26 mouse cellular contexts compared by ENCODE assay signal in the genomic region with DNA sequence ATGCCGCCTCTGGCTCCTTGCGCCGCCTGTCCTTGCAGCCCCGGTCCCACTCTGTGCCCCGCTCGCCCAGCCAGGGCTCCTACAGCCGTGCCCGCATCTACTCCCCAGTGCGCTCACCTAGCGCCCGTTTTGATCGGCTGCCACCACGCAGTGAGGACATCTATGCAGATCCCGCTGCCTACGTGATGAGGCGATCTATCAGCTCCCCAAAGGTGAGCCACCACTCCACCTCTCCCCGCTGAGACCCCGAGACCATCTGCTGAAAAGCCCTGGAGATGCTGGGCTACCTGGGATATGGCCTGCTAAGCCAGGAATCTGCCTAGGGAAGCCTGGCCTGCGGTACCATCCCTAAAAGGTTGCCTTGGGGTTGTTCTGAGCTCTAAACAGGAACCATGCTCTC. TPM values are rescaled to one million over a fixed set of nuclear protein-coding genes. Genes with fewer than 3 reads are reported as not detected.
A peak's percentile ranks its signal among the peaks of the same experiment; 100 is the strongest.
DNase-seq lines count a peak whose midpoint lies in the region; TF ChIP-seq lines count a peak whose summit lies in the region.
"Had no signal": no experiment of that assay in that cellular context is flagged by ENCODE, and none has a peak within 500 bp of the region (broad histone marks: within the 10 kb centered on the region; RNA-seq: fewer than 3 reads in every experiment).

No protein-coding gene starts in this region.

- intact Hi-C loops in heart, postnatal 10 days (cut with DNase I) = no loop called here
- intact Hi-C loops in left cerebral cortex, postnatal 36 days (cut with DNase I) = no loop called here

- WGBS in heart, embryonic 10.5 days = 85% methylated on average over 19 of the region's 19 CpGs

- TF ChIP-seq POLR2A in ES-Bruce4 (IDR thresholded peaks at IDR 0.05; ENCODE audit: insufficient read depth, low read length) = no peak

- DNase-seq in heart, adult 11 months = peak; percentile 90
- DNase-seq in heart, embryonic 10.5 days (ENCODE audit: low spot score) = no peak
- no peak for DNase-seq in heart, postnatal 10 days
- no peak for DNase-seq in left cerebral cortex, postnatal 36 days (ENCODE audit: low spot score in 2 of 2)
- DNase-seq: adrenal gland, adult 8-10 months; adrenal gland, postnatal 14 days; adrenal gland, postnatal 36 days; cerebellum, adult 11-12 months; cerebellum, adult 2 months; cerebellum, adult 9-10 months; cerebellum, postnatal 10 days; cerebellum, postnatal 25 days; forebrain, postnatal 0 days had no signal

- H3K9me3 ChIP-seq in heart, embryonic 10.5 days = no peaks in the 10 kb centered on the region
- H3K9me3 ChIP-seq in E14TG2a.4 (ENCODE audit: low read length) = no peaks in the 10 kb centered on the region
- H3K9me3 ChIP-seq in ES-Bruce4 (replicated peaks; ENCODE audit: control insufficient read depth, insufficient read depth, low read length, poor library complexity, severe bottlenecking) = no peaks in the 10 kb centered on the region
- H3K9me3 ChIP-seq: embryonic facial prominence, embryonic 10.5 days; embryonic facial prominence, embryonic 12.5 days; forebrain, embryonic 12.5 days; forebrain, embryonic 15.5 days; G1E had no signal

- H3K27ac ChIP-seq in heart, embryonic 10.5 days = no peak overlapping the region
- H3K27ac ChIP-seq in ES-Bruce4 (ENCODE audit: insufficient read depth, low read length) = no peak overlapping the region
- H3K27ac ChIP-seq: embryonic facial prominence, embryonic 10.5 days; embryonic facial prominence, embryonic 12.5 days; forebrain, embryonic 12.5 days; forebrain, embryonic 15.5 days had no signal

- no peaks in the 10 kb centered on the region for H3K27me3 ChIP-seq in heart, embryonic 10.5 days (ENCODE audit: insufficient read depth, poor library complexity, severe bottlenecking)
- H3K27me3 ChIP-seq in E14TG2a.4 (ENCODE audit: insufficient read depth, low read length) = peaks cover 42% of the 10 kb centered on the region
- H3K27me3 ChIP-seq in ES-Bruce4 (ENCODE audit: control insufficient read depth, insufficient read depth, low read length, poor library complexity, severe bottlenecking) = no peaks in the 10 kb centered on the region
- H3K27me3 ChIP-seq: embryonic facial prominence, embryonic 12.5 days; forebrain, embryonic 12.5 days; forebrain, embryonic 15.5 days; Patski had no signal

- H3K4me3 ChIP-seq in heart, embryonic 10.5 days = no peak overlapping the region
- H3K4me3 ChIP-seq in E14TG2a.4 (replicated peaks; ENCODE audit: low read length) = peak overlapping the region; percentile 69
- peak overlapping the region; percentile 49 for H3K4me3 ChIP-seq in ES-Bruce4 (ENCODE audit: low read depth, low read length)
- H3K4me3 ChIP-seq: embryonic facial prominence, embryonic 10.5 days; embryonic facial prominence, embryonic 12.5 days; forebrain, embryonic 12.5 days; forebrain, embryonic 15.5 days had no signal

- H3K9ac ChIP-seq in ES-Bruce4 (ENCODE audit: low read depth, poor library complexity, severe bottlenecking) = no peak overlapping the region
- H3K9ac ChIP-seq: embryonic facial prominence, embryonic 12.5 days; forebrain, embryonic 12.5 days; forebrain, embryonic 15.5 days; forebrain, postnatal 0 days had no signal

- H3K36me3 ChIP-seq in heart, embryonic 10.5 days = peaks cover 85% of the 10 kb centered on the region
- H3K36me3 ChIP-seq in E14TG2a.4 (ENCODE audit: insufficient read depth, low read length) (no peaks in the 10 kb centered on the region), ES-Bruce4 (ENCODE audit: control insufficient read depth, insufficient read depth, low read length, poor library complexity, severe bottlenecking) (no peaks in the 10 kb centered on the region)
- H3K36me3 ChIP-seq: embryonic facial prominence, embryonic 12.5 days; G1E had no signal

- peaks cover 21% of the 10 kb centered on the region for H3K4me1 ChIP-seq in heart, embryonic 10.5 days
- H3K4me1 ChIP-seq in E14TG2a.4 (replicated peaks; ENCODE audit: low read depth, low read length) (peaks cover 23% of the 10 kb centered on the region), ES-Bruce4 (ENCODE audit: control insufficient read depth, insufficient read depth, low read length) (no peaks in the 10 kb centered on the region)
- H3K4me1 ChIP-seq: forebrain, embryonic 15.5 days had no signal

- TF ChIP-seq EP300 in ES-Bruce4 (IDR thresholded peaks at IDR 0.05; ENCODE audit: insufficient read depth, low read depth, low read length) = no peak

- TF ChIP-seq CTCF in E14TG2a.4 (conservative IDR thresholded peaks at IDR 0.05; ENCODE audit: low read length) (no peak), ES-Bruce4 (IDR thresholded peaks at IDR 0.05; ENCODE audit: low read depth, low read length) (no peak)

RNA-seq across cellular contexts. Expression of a gene that starts 35.4 kb away (rescaled TPM):
- polyA plus RNA-seq in heart, embryonic 10.5 days (2016; fragmentation: Nextera tagmentation; extraction: Ambion mirVana) = 1.7 TPM in 1 of 2 replicates, not detected in the other
- polyA plus RNA-seq in ES-Bruce4 (2011; ENCODE audit: insufficient read depth, insufficient read length, low read depth, missing spikeins) = not detected in 2 replicates
- total RNA-seq in heart, postnatal 10 days (2021) = not detected
- 1 to 10 TPM in 1 of 2 experiments, under 1 TPM in 1; 0.48 to 2.0 TPM for total RNA-seq in left cerebral cortex, postnatal 36 days (2021)
- total RNA-seq: G1E had no signal
- polyA plus RNA-seq: activated CD4-positive, CD25-positive, alpha-beta regulatory T cell, adult 4 months; C2C12; cerebellum, adult 2 months; embryonic facial prominence, embryonic 10.5 days; embryonic facial prominence, embryonic 12.5 days; embryonic facial prominence, embryonic 14.5 days; forebrain, embryonic 12.5 days; forebrain, postnatal 0 days; G1E had no signal

RNA-seq across cellular contexts. Expression of a gene that starts 47.5 kb away (rescaled TPM):
- polyA plus RNA-seq in heart, embryonic 10.5 days (2016; fragmentation: Nextera tagmentation; extraction: Ambion mirVana) = not detected in 2 replicates
- polyA plus RNA-seq in ES-Bruce4 (2011; ENCODE audit: insufficient read depth, insufficient read length, low read depth, missing spikeins) = not detected in 2 replicates
- not detected for total RNA-seq in heart, postnatal 10 days (2021)
- total RNA-seq in left cerebral cortex, postnatal 36 days (2021) = not detected
- total RNA-seq: adrenal gland, adult 18-20 months; adrenal gland, adult 8-10 months; adrenal gland, postnatal 14 days; forebrain, postnatal 0 days; G1E had no signal
- polyA plus RNA-seq: activated CD4-positive, CD25-positive, alpha-beta regulatory T cell, adult 4 months; C2C12; cerebellum, adult 2 months; cortical plate, adult 2 months; embryonic facial prominence, embryonic 10.5 days; embryonic facial prominence, embryonic 12.5 days; embryonic facial prominence, embryonic 14.5 days; forebrain, embryonic 12.5 days; forebrain, embryonic 15.5 days; forebrain, postnatal 0 days; G1E; Patski had no signal
